Mouse (Mus musculus): ENCODE results near the gene Lrrc7. TPM values are rescaled to one million over a fixed set of nuclear protein-coding genes. Genes with fewer than 3 reads are reported as not detected.

The Lrrc7 gene
- total RNA-seq, 2 experiments from 2014 or later, result not detected

- no peak for ATAC-seq (replicated peaks; ENCODE audit: low FRiP score, poor library complexity, severe bottlenecking)
Observed at GRCm38 (mm10) chr3:158375885-158376284, 186.1 kb downstream of the Lrrc7 start.

DNA sequence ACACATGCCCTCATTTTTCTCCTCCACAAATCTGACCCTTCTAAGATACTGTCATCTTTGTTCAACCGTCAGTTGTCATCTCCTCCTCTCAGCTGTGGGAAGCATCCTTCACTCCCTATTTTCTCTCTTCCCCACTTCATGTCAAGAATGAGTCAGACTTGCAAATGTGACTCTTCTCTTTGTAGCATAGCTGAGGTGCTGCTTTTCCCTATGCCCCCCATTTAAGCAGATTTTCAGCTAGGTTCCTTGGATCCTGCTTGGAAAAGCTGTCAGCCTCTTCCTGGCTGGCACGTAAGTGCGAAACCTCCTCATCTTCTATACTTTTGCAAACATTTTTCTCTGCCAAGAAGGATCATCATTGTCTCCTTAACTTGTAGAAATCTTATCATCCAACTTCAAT lies 192.9 kb downstream of the Lrrc7 start:
- no peak for ATAC-seq (replicated peaks; ENCODE audit: low FRiP score, poor library complexity, severe bottlenecking)

GRCm38 (mm10) chr3:158365801-158366200 lies 196.2 kb downstream of the Lrrc7 start:
- no peak for ATAC-seq (replicated peaks; ENCODE audit: low FRiP score, poor library complexity, severe bottlenecking)

- ATAC-seq (replicated peaks; ENCODE audit: low FRiP score, poor library complexity, severe bottlenecking), result no peak
Observed at GRCm38 (mm10) chr3:158362091-158362490, 199.9 kb downstream of the Lrrc7 start.

- no peak for ATAC-seq (replicated peaks; ENCODE audit: low FRiP score, poor library complexity, severe bottlenecking)
Observed at GRCm38 (mm10) chr3:158356706-158357105, 205.3 kb downstream of the Lrrc7 start.

DNA sequence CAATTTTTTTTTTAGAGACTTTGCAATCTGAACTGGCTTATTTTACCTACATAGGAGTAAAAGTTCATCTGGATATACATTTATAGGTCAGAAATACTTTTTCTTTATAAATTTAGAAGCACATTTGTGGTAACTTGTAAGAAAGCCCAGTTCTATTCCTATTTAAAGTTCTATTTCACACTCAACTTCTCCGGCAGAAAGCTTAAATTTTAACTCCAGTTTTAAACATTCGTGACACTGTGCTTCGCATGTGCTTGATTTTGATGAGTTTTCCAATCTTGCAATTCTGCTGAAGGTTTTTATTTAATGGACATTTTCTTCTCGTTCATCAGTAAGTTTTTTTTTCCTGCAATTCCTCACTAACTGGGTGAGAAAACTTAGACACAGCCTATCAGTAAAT lies 205.8 kb downstream of the Lrrc7 start:
- no peak for ATAC-seq (replicated peaks; ENCODE audit: low FRiP score, poor library complexity, severe bottlenecking)

GRCm38 (mm10) chr3:158340808-158341207 lies 221.2 kb downstream of the Lrrc7 start:
- no peak for ATAC-seq (replicated peaks; ENCODE audit: low FRiP score, poor library complexity, severe bottlenecking)

GRCm38 (mm10) chr3:158330085-158330484 lies 231.9 kb downstream of the Lrrc7 start:
- no peak for ATAC-seq (replicated peaks; ENCODE audit: low FRiP score, poor library complexity, severe bottlenecking)

GRCm38 (mm10) chr3:158310391-158310790 lies 251.6 kb downstream of the Lrrc7 start:
- no peak for ATAC-seq (replicated peaks; ENCODE audit: low FRiP score, poor library complexity, severe bottlenecking)

GRCm38 (mm10) chr3:158307415-158307814 lies 254.6 kb downstream of the Lrrc7 start:
- no peak for ATAC-seq (replicated peaks; ENCODE audit: low FRiP score, poor library complexity, severe bottlenecking)

- ATAC-seq (replicated peaks; ENCODE audit: low FRiP score, poor library complexity, severe bottlenecking), result no peak
Observed at GRCm38 (mm10) chr3:158298732-158299131, 263.3 kb downstream of the Lrrc7 start.

DNA sequence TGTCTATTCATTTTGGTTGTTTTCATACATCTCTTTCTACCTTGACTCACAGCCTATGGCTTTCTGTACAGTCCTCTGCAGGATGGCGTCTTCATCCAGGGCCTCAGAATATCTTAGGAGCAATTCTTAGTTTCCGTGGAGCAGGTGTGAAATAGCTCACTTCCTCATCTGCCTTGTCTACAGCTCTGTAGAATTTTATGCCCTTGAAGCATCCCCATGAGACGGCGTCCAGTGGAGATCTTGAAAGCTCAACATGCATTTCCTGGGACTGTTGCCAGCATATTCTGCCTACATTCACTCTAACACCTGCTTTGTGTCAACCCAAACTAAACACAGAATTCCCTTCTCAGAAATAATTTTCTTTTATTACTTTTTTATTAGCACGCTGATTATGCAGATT lies 267.0 kb downstream of the Lrrc7 start:
- ATAC-seq (replicated peaks; ENCODE audit: low FRiP score, poor library complexity, severe bottlenecking), result no peak

GRCm38 (mm10) chr3:158284431-158284830 lies 277.6 kb downstream of the Lrrc7 start:
- no peak for ATAC-seq (replicated peaks; ENCODE audit: low FRiP score, poor library complexity, severe bottlenecking)

DNA sequence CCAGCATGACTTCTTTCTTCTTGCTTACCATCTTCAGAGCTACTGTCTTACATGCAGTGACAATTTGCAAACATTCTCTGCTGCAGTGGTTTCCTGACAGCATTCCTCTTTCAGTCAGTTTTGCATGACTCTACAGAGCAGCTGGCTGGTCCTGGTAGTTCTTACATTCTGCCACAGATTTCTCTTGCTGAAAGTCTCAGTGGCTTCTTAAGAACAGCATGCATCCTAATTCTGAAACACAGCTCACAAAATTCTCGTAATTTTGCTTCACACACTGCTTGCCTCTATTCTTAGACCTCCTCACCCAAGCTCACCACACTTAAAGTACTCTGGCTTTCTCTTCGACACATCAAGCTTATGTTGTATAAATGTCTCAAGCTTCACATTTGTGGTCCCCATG lies 283.4 kb downstream of the Lrrc7 start:
- ATAC-seq (replicated peaks; ENCODE audit: low FRiP score, poor library complexity, severe bottlenecking), result no peak

DNA sequence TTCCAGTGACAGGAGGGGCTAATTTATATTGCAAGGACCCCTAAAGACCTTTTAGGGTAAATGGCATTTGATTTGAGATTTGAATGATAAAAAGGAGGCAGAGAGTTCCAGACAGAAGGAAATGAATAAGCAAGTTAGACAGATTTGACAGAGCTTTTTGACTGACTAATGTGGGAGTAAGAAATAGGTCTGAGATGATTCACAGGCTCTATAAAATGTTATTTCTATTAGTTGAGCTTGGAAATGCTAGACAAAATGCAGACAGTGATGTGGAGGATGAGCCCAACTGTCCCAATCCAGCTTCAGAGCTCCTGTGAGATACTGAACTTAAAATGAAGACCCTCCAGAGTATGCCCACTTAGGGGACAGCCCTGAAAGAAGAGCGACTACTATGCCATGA lies 289.3 kb downstream of the Lrrc7 start:
- ATAC-seq (replicated peaks; ENCODE audit: low FRiP score, poor library complexity, severe bottlenecking), result no peak

DNA sequence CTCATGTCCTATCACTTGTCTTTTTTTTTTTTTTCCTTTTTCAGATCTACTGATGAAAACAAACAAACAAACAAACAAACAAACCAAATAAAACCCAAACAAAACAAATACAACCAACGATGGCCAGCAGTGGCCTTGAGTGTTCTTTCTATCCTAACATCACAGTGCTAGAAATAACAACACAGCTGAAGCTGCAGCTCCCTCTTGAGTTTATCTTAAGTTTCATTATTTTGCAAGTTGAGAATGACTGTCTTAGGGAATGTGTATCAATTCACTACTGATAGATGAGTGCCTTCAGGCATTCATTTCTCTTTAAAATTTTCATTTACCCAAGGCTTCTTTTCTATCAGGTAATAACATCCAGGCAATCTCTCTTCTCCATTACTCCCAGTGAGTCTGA lies 291.1 kb downstream of the Lrrc7 start:
- no peak for ATAC-seq (replicated peaks; ENCODE audit: low FRiP score, poor library complexity, severe bottlenecking)

GRCm38 (mm10) chr3:158252576-158252975 lies 309.4 kb downstream of the Lrrc7 start:
- no peak for ATAC-seq (replicated peaks; ENCODE audit: low FRiP score, poor library complexity, severe bottlenecking)

DNA sequence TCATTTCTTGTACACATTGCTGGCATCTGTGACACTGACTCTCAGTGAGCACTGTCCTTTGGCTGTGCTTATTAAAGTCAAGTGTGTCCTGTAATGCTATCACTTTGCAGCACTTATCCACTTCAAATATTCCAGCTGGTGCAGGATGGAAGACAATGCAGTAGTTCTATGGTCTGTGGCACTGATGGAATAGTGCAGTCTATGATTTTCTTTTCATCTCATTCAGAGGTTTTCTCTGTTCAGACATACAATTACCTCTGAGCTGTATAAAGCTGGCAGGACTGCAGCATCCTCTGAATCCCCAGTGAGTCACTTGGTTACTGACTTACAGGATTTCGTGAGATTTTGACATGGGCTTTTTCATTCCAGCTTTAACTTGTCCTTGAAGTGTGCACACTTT lies 314.3 kb downstream of the Lrrc7 start:
- ATAC-seq (replicated peaks; ENCODE audit: low FRiP score, poor library complexity, severe bottlenecking), result no peak

DNA sequence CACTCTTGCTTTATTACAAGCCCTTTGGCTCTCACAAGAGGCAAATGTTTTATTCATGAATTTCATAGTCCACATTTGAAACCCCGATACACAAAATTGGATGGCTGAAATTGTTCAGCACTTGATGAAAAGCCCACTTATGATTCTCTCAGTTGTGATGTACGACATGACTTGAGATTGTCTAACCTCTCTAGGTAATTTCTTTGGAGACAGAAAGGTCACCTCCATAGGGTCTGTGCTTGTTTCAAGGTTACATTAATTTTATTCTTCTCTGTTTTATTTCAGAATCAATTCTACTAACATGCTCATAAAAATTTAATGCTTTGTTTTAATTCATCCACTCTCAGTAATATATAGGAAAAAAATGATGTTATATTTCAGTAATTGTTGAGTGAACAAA lies 351.4 kb downstream of the Lrrc7 start:
- no peak for ATAC-seq (replicated peaks; ENCODE audit: low FRiP score, poor library complexity, severe bottlenecking)

DNA sequence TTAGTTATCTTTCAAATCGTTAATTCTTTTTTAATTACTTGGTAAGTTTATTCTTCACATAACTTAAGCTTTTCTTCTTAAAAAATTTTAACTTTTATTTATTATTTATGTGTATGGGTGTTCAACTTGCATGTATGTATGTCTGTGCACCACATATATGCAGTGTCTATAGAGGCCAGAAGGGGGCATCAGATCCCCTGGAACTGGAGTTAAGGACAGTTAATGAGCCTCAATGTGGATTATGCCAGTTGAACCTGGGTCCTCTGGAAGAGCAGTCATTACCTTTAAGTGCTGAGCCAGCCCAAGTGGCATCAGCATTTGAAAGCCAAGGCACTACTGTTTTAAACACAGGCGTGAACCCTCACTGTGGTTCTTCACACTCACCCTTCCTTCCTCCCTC lies 352.0 kb downstream of the Lrrc7 start:
- no peak for ATAC-seq (replicated peaks; ENCODE audit: low FRiP score, poor library complexity, severe bottlenecking)

GRCm38 (mm10) chr3:158207840-158208239 lies 354.2 kb downstream of the Lrrc7 start:
- ATAC-seq (replicated peaks; ENCODE audit: low FRiP score, poor library complexity, severe bottlenecking), result no peak

DNA sequence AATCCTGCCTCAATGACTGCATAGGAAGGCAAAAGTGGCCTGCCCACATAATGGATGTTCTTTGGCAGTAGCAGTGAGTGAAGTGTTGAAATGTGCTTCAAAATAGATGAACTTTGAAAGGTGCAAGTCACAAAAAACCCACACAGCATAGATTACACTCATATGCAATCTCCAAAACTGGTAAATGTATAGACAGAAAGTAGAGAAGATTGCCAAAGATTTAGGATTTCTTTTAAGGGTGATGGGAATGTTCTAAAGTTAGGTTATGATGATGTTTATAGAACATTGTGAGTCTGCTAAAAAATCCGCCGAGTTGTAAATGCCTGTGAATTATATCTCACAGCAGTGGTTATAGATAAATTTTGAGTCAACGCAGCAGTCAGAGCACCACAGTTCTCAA lies 359.2 kb downstream of the Lrrc7 start:
- no peak for ATAC-seq (replicated peaks; ENCODE audit: low FRiP score, poor library complexity, severe bottlenecking)

GRCm38 (mm10) chr3:158195426-158195825 lies 366.6 kb downstream of the Lrrc7 start:
- ATAC-seq (replicated peaks; ENCODE audit: low FRiP score, poor library complexity, severe bottlenecking), result no peak

Measured in erythroid progenitor cell, adult 5-6 weeks (primary cell).